Mouse (Mus musculus): ENCODE data around the gene Tia1. TPM values are rescaled to one million over a fixed set of nuclear protein-coding genes. Genes with fewer than 3 reads are reported as not detected.

Gene Tia1
- polyA plus RNA-seq, 1 experiment from 2014 or later, result 235 TPM

DNA sequence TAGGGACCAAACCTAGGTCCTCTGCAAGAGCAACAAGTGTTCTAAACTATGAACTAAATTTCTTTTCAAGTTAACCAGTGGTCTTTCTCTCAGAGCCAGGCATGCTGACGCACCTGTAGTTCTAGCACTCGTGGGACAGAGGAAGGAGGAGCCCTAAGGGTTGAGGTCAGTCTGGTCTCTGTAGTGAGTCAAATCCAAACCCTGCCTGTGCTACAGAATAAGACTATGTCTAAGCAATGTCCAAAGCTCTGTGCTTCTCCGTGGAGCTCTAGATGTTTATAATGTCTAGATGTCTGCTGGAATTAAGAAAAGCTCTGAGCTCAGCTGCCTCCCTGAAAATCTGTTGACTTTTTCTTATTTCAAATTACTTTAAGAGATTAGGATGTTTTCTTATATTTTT lies 52.7 kb downstream of the Tia1 start:
- no peaks in the 10 kb centered on the region for H3K27me3 ChIP-seq (ENCODE audit: control insufficient read depth, insufficient read depth, low read length)
- H3K9ac ChIP-seq (ENCODE audit: low read length), result no peak overlapping the region
- H3K36me3 ChIP-seq (ENCODE audit: control insufficient read depth, insufficient read depth, low read length), result peaks cover 2% of the 10 kb centered on the region
- H3K4me1 ChIP-seq (ENCODE audit: control insufficient read depth, insufficient read depth, low read length), result no peaks in the 10 kb centered on the region
- ATAC-seq (ENCODE audit: insufficient read depth, low FRiP score, low TSS enrichment) (no peak), DNase-seq (ENCODE audit: low spot score) (no peak)
- no peak overlapping the region for H3K27ac ChIP-seq (ENCODE audit: low read depth, low read length)
- H3K9me3 ChIP-seq (ENCODE audit: control insufficient read depth, low read length), result no peaks in the 10 kb centered on the region
- H3K4me2 ChIP-seq (ENCODE audit: low read depth), result no peak overlapping the region
- WGBS, result 90% methylated on average over 3 of the region's 3 CpGs
- no peak overlapping the region for H3K4me3 ChIP-seq (ENCODE audit: low read depth, low read length)

DNA sequence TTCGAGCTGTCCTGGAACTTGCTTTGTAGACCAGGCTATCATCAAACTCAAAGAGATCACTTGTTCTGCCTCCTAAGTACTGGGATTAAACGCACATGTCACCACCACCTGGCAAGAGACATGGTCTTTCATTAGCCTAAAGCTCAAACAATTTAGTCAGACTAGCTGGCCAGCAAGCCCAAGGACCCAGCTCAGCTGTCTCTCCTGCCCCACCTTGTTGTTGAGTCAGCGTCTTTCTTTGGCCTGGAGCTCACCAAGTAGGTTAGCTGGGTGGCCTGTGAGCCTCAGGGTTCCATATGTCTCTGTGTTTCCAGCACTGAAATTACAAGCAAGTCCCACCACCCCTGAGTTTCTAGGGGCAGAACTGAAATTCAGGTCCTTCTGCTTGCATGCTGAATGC lies 59.1 kb downstream of the Tia1 start:
- Histone ChIP-seq H3K27me3 (ENCODE audit: control insufficient read depth, insufficient read depth, low read length) (no peaks in the 10 kb centered on the region), H3K9me3 (ENCODE audit: control insufficient read depth, low read length) (no peaks in the 10 kb centered on the region), H3K36me3 (ENCODE audit: control insufficient read depth, insufficient read depth, low read length) (no peaks in the 10 kb centered on the region; the same call in 1 of the 2 replicates), H3K9ac (ENCODE audit: low read length) (no peak overlapping the region), H3K4me3 (ENCODE audit: low read depth, low read length) (no peak overlapping the region), H3K4me1 (ENCODE audit: control insufficient read depth, insufficient read depth, low read length) (no peaks in the 10 kb centered on the region), H3K4me2 (ENCODE audit: low read depth) (no peak overlapping the region), H3K27ac (ENCODE audit: low read depth, low read length) (no peak overlapping the region)
- WGBS, result 93% methylated on average over 3 of the region's 3 CpGs
- DNase-seq (ENCODE audit: low spot score) (no peak), ATAC-seq (ENCODE audit: insufficient read depth, low FRiP score, low TSS enrichment) (no peak)

DNA sequence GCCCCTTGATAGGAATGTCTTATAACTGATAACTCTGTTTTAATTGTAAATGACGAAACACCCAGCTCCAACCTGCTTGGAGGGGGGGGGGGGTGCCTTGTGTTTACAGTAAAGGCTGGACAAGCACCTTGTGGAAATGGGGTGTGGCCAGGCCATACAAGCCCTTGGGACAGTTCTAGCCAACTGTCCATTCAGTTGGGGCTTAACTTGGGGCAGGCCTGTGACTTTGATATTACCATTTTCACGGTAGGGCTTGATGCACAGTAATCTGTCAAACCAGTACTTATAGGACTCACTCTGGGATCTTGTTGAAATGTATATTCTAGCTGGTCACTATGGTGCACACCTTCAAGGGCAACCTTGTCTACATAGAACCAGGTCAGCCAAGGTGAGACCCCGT lies 67.3 kb downstream of the Tia1 start:
- Histone ChIP-seq H3K9ac (ENCODE audit: low read length) (peak overlapping the region; percentile 58; the same call in 1 of the 2 replicates), H3K36me3 (ENCODE audit: control insufficient read depth, insufficient read depth, low read length) (no peaks in the 10 kb centered on the region), H3K27me3 (ENCODE audit: control insufficient read depth, insufficient read depth, low read length) (no peaks in the 10 kb centered on the region), H3K4me3 (ENCODE audit: low read depth, low read length) (no peak overlapping the region), H3K4me1 (ENCODE audit: control insufficient read depth, insufficient read depth, low read length) (peaks cover 9% of the 10 kb centered on the region), H3K4me2 (ENCODE audit: low read depth) (peak overlapping the region; percentile 70), H3K27ac (ENCODE audit: low read depth, low read length) (no peak overlapping the region), H3K9me3 (ENCODE audit: control insufficient read depth, low read length) (no peaks in the 10 kb centered on the region)
- ATAC-seq (ENCODE audit: insufficient read depth, low FRiP score, low TSS enrichment) (no peak), DNase-seq (ENCODE audit: low spot score) (no peak)
- 86% methylated on average over 3 of the region's 3 CpGs for WGBS

DNA sequence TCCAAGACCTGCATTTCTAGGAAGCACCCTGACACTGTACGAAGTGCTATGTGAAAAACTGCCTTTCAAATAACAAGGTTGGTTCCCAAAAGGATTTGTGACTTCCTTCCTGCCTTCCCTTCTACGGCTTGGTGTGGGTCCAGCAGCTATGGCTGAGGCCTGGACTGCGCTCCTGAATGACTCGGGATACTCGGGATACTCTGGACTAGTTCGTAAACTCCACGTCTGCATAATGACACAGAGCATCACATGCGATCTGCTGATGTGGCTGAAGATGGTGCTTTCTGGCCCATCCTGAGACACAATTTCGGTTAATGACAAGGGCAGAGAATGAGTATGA lies 67.7 kb downstream of the Tia1 start:
- peak overlapping the region; percentile 70 for H3K4me2 ChIP-seq (ENCODE audit: low read depth)
- peak overlapping the region; percentile 58 for H3K9ac ChIP-seq (ENCODE audit: low read length)
- H3K27ac ChIP-seq (ENCODE audit: low read depth, low read length), result peak overlapping the region; percentile 56; the same call in 1 of the 2 replicates
- no peaks in the 10 kb centered on the region for H3K9me3 ChIP-seq (ENCODE audit: control insufficient read depth, low read length)
- DNase-seq (ENCODE audit: low spot score), result no peak
- H3K4me3 ChIP-seq (ENCODE audit: low read depth, low read length), result peak overlapping the region; percentile 32
- H3K27me3 ChIP-seq (ENCODE audit: control insufficient read depth, insufficient read depth, low read length), result no peaks in the 10 kb centered on the region
- no peaks in the 10 kb centered on the region for H3K36me3 ChIP-seq (ENCODE audit: control insufficient read depth, insufficient read depth, low read length)
- peak; percentile 59 for ATAC-seq (ENCODE audit: insufficient read depth, low FRiP score, low TSS enrichment)
- WGBS, result 31% methylated on average over 9 of the region's 9 CpGs
- peaks cover 9% of the 10 kb centered on the region for H3K4me1 ChIP-seq (ENCODE audit: control insufficient read depth, insufficient read depth, low read length)

DNA sequence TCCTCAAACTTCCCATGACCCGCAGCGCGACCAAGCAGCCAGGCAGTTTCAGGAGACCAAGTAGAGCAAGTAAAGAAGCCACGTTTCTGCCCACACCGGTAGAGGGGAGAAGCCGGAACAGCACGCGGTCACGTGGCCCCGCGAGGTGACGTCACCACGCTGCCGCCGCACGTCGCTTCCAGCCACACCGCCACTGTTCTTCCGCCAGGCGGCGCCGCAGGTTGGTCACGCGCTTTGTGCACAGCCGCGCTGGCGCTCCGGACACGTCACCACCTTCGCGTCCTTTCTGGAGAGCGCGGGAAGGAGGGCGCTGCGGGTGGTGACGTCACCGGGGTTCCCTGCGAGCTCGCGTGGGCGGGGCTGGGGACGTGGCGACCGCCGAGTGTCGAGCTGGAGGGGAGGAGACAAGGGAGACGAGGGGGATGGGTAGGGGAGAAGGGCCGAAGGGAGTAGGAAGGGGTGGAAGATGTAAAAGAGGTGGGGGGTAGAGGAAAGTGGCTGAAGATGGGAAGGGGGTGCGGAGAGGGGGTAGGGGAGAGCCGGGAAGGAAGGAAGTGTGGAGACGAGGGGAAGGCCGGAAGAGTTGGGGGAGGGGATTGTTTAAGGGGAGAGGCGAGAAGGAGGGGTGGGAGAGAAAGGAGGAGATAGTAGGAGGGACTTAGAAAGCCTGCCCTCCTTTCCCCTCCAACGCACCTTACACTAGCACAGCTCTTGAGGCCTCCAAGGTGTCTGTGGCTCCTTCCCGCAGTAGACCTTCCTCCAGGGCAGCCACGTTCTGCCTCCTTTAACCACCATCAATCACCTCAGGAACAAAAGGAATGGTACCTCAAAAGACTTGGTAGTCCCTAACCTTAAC lies 68.3 kb downstream of the Tia1 start:
- Histone ChIP-seq H3K4me2 (ENCODE audit: low read depth) (peak overlapping the region; percentile 70), H3K36me3 (ENCODE audit: control insufficient read depth, insufficient read depth, low read length) (no peaks in the 10 kb centered on the region), H3K9ac (ENCODE audit: low read length) (peak overlapping the region; percentile 63), H3K27me3 (ENCODE audit: control insufficient read depth, insufficient read depth, low read length) (no peaks in the 10 kb centered on the region), H3K9me3 (ENCODE audit: control insufficient read depth, low read length) (no peaks in the 10 kb centered on the region), H3K27ac (ENCODE audit: low read depth, low read length) (peak overlapping the region; percentile 88), H3K4me1 (ENCODE audit: control insufficient read depth, insufficient read depth, low read length) (peaks cover 9% of the 10 kb centered on the region), H3K4me3 (ENCODE audit: low read depth, low read length) (peak overlapping the region; percentile 32)
- WGBS, result under 1% methylated on average over 52 of the region's 56 CpGs
- ATAC-seq (ENCODE audit: insufficient read depth, low FRiP score, low TSS enrichment) (peak; percentile 92), DNase-seq (ENCODE audit: low spot score) (peak; percentile 100)

DNA sequence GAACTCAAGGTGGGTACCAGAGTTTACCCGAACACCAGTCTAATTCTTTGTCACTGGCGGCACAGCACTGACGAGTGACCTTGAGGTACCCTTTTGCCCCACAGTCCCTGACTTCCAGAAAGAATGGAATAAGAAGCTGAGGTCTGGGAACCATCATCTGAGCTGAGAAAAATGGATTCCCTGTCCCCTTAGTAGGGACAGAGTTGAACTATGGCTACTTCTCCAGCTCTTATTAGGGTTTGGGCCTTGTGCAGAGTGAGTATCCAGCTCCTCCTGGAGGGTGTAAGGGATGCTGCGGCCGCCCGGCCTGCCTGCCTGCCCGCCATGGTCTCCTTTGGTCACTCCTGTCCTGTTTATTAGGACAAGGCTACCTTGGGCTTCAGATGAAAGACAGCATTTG lies 69.1 kb downstream of the Tia1 start:
- WGBS, result 60% methylated on average over 7 of the region's 7 CpGs
- Histone ChIP-seq H3K4me3 (ENCODE audit: low read depth, low read length) (peak overlapping the region; percentile 32), H3K9me3 (ENCODE audit: control insufficient read depth, low read length) (no peaks in the 10 kb centered on the region), H3K4me2 (ENCODE audit: low read depth) (peak overlapping the region; percentile 57), H3K4me1 (ENCODE audit: control insufficient read depth, insufficient read depth, low read length) (peaks cover 9% of the 10 kb centered on the region), H3K27me3 (ENCODE audit: control insufficient read depth, insufficient read depth, low read length) (no peaks in the 10 kb centered on the region), H3K9ac (ENCODE audit: low read length) (peak overlapping the region; percentile 63), H3K36me3 (ENCODE audit: control insufficient read depth, insufficient read depth, low read length) (no peaks in the 10 kb centered on the region), H3K27ac (ENCODE audit: low read depth, low read length) (peak overlapping the region; percentile 88)
- ATAC-seq (ENCODE audit: insufficient read depth, low FRiP score, low TSS enrichment) (no peak; the same call in 1 of the 2 replicates), DNase-seq (ENCODE audit: low spot score) (peak; percentile 30)

DNA sequence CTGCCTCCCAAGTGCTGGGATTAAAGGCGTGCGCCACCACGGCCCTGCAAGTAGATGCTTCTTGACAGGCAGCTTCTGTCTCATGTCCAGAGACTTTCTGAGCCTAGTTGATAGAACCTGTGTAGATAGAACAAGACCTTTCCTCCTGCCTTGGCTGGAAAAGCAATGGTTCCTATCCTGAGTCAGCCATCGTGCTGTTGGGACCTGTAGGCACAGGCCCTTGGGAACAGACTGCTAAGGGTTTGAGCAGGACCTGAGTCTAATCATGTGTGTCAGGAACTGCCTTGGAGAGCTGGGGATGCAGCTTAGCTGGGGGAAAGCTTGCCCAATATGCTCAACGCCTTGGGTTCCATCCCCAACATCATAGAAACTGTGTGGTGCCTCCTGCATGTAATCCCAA lies 70.1 kb downstream of the Tia1 start:
- Histone ChIP-seq H3K27ac (ENCODE audit: low read depth, low read length) (no peak overlapping the region), H3K9ac (ENCODE audit: low read length) (no peak overlapping the region), H3K27me3 (ENCODE audit: control insufficient read depth, insufficient read depth, low read length) (no peaks in the 10 kb centered on the region), H3K9me3 (ENCODE audit: control insufficient read depth, low read length) (no peaks in the 10 kb centered on the region), H3K4me1 (ENCODE audit: control insufficient read depth, insufficient read depth, low read length) (peaks cover 9% of the 10 kb centered on the region), H3K4me2 (ENCODE audit: low read depth) (no peak overlapping the region), H3K4me3 (ENCODE audit: low read depth, low read length) (no peak overlapping the region), H3K36me3 (ENCODE audit: control insufficient read depth, insufficient read depth, low read length) (no peaks in the 10 kb centered on the region)
- DNase-seq (ENCODE audit: low spot score) (no peak), ATAC-seq (ENCODE audit: insufficient read depth, low FRiP score, low TSS enrichment) (no peak)
- 96% methylated on average over 5 of the region's 5 CpGs for WGBS

DNA sequence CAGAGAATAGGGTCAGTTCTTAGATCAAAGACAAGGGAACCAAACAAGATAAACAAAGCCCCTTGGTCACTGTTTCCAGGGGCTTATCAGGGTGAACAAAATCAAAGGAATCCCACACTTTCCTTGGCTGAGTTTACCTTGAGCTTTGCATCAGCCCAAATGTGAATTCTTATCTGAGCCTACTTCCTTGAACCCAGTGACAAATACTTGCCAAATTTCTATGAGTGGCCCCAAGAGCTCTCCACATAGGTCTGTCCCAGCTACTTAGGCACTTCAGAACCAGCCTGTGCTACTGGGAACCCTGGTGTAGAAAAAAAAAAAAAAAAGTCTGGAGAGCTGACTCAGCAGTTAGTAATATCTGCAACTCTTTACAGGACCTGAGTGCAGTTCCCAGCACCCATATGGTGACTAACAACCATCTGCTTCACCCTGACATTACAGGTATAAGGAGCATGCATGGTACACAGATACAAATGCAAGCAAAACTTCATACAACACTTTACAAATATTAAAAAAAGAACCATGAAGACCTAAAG lies 70.7 kb downstream of the Tia1 start:
- Histone ChIP-seq H3K4me3 (ENCODE audit: low read depth, low read length) (no peak overlapping the region), H3K9ac (ENCODE audit: low read length) (no peak overlapping the region), H3K9me3 (ENCODE audit: control insufficient read depth, low read length) (no peaks in the 10 kb centered on the region), H3K4me2 (ENCODE audit: low read depth) (no peak overlapping the region), H3K36me3 (ENCODE audit: control insufficient read depth, insufficient read depth, low read length) (no peaks in the 10 kb centered on the region), H3K4me1 (ENCODE audit: control insufficient read depth, insufficient read depth, low read length) (peaks cover 16% of the 10 kb centered on the region), H3K27ac (ENCODE audit: low read depth, low read length) (no peak overlapping the region), H3K27me3 (ENCODE audit: control insufficient read depth, insufficient read depth, low read length) (no peaks in the 10 kb centered on the region)
- DNase-seq (ENCODE audit: low spot score), result no peak
- ATAC-seq (ENCODE audit: insufficient read depth, low FRiP score, low TSS enrichment), result no peak

Data from neural tube, embryonic 11.5 days (tissue).